Mouse (Mus musculus) lung, postnatal 0 days (tissue): ENCODE results near the gene Grin1. TPM values are rescaled to one million over a fixed set of nuclear protein-coding genes. Genes with fewer than 3 reads are reported as not detected.
A peak's percentile ranks its signal among the peaks of the same experiment; 100 is the strongest.

Experiments used
- ATAC-seq: fragments of 200-750 bp; cut with Nextera tagmentation; 2 replicates; pipeline ENCODE4 v1.8.0; 2017; ENCODE audit warnings: moderate library complexity
- DNase-seq: peaks from one replicate; pipeline ENCODE4 v3.0.0-alpha.2; 2016; ENCODE audit warnings: low spot score
- H3K27ac ChIP-seq: fragments of 300-500 bp; sonication (generic); 2 replicates; pipeline ENCODE4 v1.5.1; 2014; ENCODE audit warnings: antibody characterized with exemption, mild to moderate bottlenecking, low read length, mixed read lengths
- H3K27me3 ChIP-seq: fragments of 300-500 bp; sonication (generic); replicated peaks from 2 replicates; pipeline ENCODE4 v1.6.1; 2014; ENCODE audit warnings: low read length, mixed read lengths; ENCODE audit not compliant: insufficient read depth
- H3K36me3 ChIP-seq: fragments of 300-500 bp; sonication (generic); 2 replicates; pipeline ENCODE4 v1.6.1; 2014; ENCODE audit warnings: low read length, mixed read lengths; ENCODE audit not compliant: insufficient read depth
- H3K4me1 ChIP-seq: fragments of 300-500 bp; sonication (generic); 2 replicates; pipeline ENCODE4 v1.6.1; 2014; ENCODE audit warnings: antibody characterized with exemption, low read depth, low read length, mixed read lengths; ENCODE audit not compliant: insufficient read depth
- H3K4me2 ChIP-seq: fragments of 300-500 bp; sonication (generic); replicated peaks from 2 replicates; pipeline ENCODE4 v1.6.1; 2014; ENCODE audit warnings: low read depth, mild to moderate bottlenecking, low read length, moderate library complexity, mixed read lengths
- H3K4me3 ChIP-seq: fragments of 300-500 bp; sonication (generic); 2 replicates; pipeline ENCODE4 v1.5.1; 2014; ENCODE audit warnings: low read depth, low read length
- H3K9ac ChIP-seq: fragments of 300-500 bp; sonication (generic); replicated peaks from 2 replicates; pipeline ENCODE4 v1.6.1; 2014; ENCODE audit warnings: low read depth, mild to moderate bottlenecking
- H3K9me3 ChIP-seq: fragments of 300-500 bp; sonication (generic); 2 replicates; pipeline ENCODE4 v1.6.1; 2016; ENCODE audit warnings: low read length, mixed read lengths
- CTCF ChIP-seq: IDR thresholded peaks from 2 replicates; pipeline ENCODE4 v1.5.1; 2016; ENCODE audit warnings: antibody characterized with exemption, mild to moderate bottlenecking
- EP300 ChIP-seq: IDR thresholded peaks from 2 replicates; pipeline ENCODE4 v1.6.1; 2016; ENCODE audit warnings: antibody characterized with exemption, mild to moderate bottlenecking, control low read depth
- WGBS: fragments of 180-500 bp; shearing (Covaris S2); extraction: QIAGEN DNeasy Blood & Tissue Kit; methylation state at CpG from one replicate; pipeline ENCODE4 v1.1.7; 2014; 5-methylcytosine and 5-hydroxymethylcytosine counted together
- polyA plus RNA-seq: library from polyadenylated mRNA; unstranded; fragments of >200 nt; fragmentation: Nextera tagmentation; extraction: Ambion mirVana; gene quantifications from 2 replicates; pipeline ENCODE4 v1.2.1, GENCODE M21; 2015

Gene Grin1
- polyA plus RNA-seq, 1 experiment from 2014 or later: 0.36 TPM

DNA sequence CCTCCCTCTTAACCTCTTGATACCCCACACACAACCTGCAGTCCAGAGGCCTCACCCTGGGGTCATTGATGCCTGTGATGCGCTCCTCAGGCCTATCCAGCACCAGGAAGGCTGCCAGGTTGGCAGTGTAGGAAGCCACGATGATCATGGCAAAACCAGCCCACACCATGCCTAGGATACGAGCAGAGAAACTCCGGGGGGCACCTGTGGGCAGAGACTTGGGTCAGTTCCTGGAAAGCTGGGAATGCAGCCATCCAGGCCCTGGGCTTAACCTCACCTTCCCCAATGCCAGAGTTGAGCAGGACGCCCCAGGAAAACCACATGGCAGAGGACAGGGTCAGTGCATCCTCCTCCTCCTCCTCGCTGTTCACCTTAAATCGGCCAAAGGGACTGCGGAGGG lies 21.9 kb downstream of the Grin1 start:
- H3K4me3 ChIP-seq: no peak overlapping the region
- peaks cover 6% of the 10 kb centered on the region; the same call in 1 of the 2 replicates for H3K27me3 ChIP-seq
- no peaks in the 10 kb centered on the region for H3K36me3 ChIP-seq
- ATAC-seq: no peak
- no peak overlapping the region for H3K9ac ChIP-seq
- 78% methylated on average over 8 of the region's 8 CpGs for WGBS
- DNase-seq: no peak
- no peak overlapping the region for H3K4me2 ChIP-seq
- TF ChIP-seq CTCF: no peak
- no peak for TF ChIP-seq EP300
- peaks cover 5% of the 10 kb centered on the region for H3K4me1 ChIP-seq
- H3K9me3 ChIP-seq: no peaks in the 10 kb centered on the region
- H3K27ac ChIP-seq: no peak overlapping the region

DNA sequence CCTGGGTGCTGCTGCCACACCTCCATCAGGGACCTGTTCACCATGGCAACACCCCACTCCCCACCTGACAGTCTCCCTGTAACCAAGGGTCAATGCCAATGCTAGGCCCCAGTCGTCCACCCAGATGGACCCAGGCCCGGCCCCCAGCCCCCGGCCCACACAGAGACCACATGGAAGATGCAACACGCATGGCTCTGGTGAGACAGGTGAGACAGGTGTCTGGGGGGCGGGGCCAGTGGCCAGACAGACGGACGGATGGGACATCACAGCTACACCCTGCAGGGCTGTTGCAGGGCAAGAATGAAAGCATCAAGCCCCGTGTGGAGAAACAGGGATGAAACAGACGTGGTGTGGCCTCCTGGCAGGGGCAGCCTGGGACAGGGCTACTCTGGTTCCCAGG lies 25.3 kb downstream of the Grin1 start:
- H3K27ac ChIP-seq: no peak overlapping the region
- H3K4me1 ChIP-seq: peaks cover 10% of the 10 kb centered on the region
- 67% methylated on average over 9 of the region's 9 CpGs for WGBS
- no peaks in the 10 kb centered on the region for H3K36me3 ChIP-seq
- no peak overlapping the region for H3K4me2 ChIP-seq
- DNase-seq: no peak
- no peak overlapping the region for H3K9ac ChIP-seq
- H3K27me3 ChIP-seq: peaks cover 39% of the 10 kb centered on the region
- no peak overlapping the region for H3K4me3 ChIP-seq
- ATAC-seq: no peak
- TF ChIP-seq EP300 (no peak), CTCF (no peak)
- H3K9me3 ChIP-seq: no peaks in the 10 kb centered on the region

DNA sequence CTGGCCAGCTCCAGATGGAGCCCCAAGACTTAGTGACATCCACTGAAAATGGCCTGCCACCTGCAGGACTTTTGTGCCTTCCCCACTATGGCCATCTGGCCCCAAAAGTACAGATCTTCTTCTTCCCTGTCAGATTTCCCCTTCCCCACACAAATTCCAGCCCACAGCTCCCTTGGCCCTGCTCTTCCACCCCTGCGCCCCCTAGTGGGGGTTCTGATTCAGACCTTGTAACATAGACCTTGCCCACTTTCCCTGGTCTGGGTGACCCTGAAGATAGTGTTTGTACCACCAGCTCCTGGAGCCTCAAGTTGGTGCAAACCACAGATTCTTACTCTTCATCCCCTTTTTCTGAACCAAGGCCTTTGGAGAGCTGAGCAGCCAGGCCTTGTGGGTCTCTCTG lies 26.1 kb downstream of the Grin1 start:
- Histone ChIP-seq H3K4me1 (peaks cover 10% of the 10 kb centered on the region), H3K4me3 (no peak overlapping the region; the same call in 1 of the 2 replicates), H3K9ac (no peak overlapping the region), H3K27ac (no peak overlapping the region), H3K9me3 (no peaks in the 10 kb centered on the region), H3K4me2 (peak overlapping the region; percentile 62), H3K27me3 (peaks cover 40% of the 10 kb centered on the region), H3K36me3 (no peaks in the 10 kb centered on the region)
- peak; percentile 55 for ATAC-seq
- peak; percentile 93 for TF ChIP-seq CTCF
- TF ChIP-seq EP300: no peak
- DNase-seq: peak; percentile 78
- WGBS: 0% methylated on average over 1 of the region's 1 CpGs

DNA sequence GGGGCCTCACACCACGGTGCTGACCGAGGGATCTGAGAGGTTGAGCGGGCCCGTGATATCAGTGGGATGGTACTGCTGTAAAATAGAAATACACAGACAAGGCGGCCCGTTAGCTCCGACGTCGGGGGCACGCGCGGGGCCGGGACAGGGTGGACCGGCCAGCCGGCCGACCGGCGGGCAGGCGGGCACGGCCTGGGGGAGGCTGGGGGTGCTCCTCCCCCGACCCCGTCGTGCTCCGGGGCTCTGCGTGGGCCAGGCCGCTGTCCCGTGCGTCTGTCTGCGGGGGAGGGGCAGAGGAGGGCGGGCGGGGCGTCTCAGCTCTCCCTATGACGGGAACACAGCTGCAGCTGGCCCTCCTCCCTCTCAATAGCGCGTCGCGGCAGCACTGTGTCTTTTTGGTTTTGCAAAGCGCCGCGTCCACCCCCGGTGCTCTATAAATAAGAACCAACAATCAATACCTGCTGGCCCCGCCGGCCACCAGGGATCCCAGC lies 26.9 kb downstream of the Grin1 start:
- ATAC-seq: peak; percentile 43
- DNase-seq: peak; percentile 57
- H3K4me2 ChIP-seq: peak overlapping the region; percentile 62
- no peak overlapping the region for H3K27ac ChIP-seq
- no peaks in the 10 kb centered on the region for H3K9me3 ChIP-seq
- peaks cover 40% of the 10 kb centered on the region for H3K27me3 ChIP-seq
- 1% methylated on average over 31 of the region's 43 CpGs for WGBS
- no peak overlapping the region for H3K9ac ChIP-seq
- no peaks in the 10 kb centered on the region for H3K36me3 ChIP-seq
- peaks cover 14% of the 10 kb centered on the region for H3K4me1 ChIP-seq
- TF ChIP-seq CTCF (no peak), EP300 (no peak)
- peak overlapping the region; percentile 38 for H3K4me3 ChIP-seq

DNA sequence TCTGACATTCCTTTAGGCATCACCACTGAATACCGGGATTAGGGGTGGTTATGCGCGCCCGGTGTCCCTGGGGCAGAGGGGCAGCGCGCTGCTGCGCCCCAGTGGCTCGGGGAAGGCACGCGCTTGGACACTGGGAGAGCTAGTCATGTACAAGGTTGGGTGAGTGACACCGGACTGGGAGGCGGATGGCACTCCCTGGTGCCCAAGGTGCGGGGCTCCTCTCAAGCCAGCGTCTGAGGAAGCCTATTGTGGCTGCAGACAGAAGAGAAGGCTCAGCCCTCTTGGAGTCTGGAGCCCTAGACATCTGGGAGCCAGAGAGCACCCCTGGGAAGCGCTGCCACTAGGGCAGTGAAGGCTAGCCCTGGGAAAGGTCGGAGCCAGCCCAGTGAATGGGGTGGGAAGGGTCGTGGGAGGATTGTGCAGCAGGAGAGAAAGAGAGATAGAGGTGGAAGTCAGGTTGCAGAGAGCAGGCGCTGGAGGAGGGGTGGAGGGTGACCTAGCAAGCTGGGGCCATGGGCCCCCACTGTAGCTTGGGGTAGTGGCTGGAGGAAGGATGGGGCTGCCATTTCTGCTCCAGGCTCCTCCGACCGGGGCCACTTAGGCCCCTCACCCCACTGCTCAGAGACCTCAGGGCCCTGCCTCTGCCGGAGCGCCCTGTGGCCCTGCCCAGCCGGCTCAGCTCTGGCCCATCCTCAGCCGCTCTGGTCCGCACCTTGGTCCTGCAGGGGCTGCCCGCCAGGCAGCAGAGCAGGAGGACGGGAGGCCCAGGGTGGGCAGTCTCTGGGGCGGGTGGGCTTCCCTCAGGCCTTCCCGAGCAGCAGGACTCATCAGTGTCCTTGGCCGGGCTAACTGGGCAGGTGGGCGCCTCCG lies 27.6 kb downstream of the Grin1 start:
- Histone ChIP-seq H3K36me3 (no peaks in the 10 kb centered on the region), H3K9ac (no peak overlapping the region), H3K4me1 (peaks cover 19% of the 10 kb centered on the region), H3K27me3 (peaks cover 40% of the 10 kb centered on the region), H3K27ac (no peak overlapping the region), H3K9me3 (no peaks in the 10 kb centered on the region), H3K4me3 (peak overlapping the region; percentile 38), H3K4me2 (peak overlapping the region; percentile 62)
- ATAC-seq: no peak
- TF ChIP-seq CTCF (no peak), EP300 (no peak)
- WGBS: 10% methylated on average over 28 of the region's 32 CpGs
- DNase-seq: no peak

DNA sequence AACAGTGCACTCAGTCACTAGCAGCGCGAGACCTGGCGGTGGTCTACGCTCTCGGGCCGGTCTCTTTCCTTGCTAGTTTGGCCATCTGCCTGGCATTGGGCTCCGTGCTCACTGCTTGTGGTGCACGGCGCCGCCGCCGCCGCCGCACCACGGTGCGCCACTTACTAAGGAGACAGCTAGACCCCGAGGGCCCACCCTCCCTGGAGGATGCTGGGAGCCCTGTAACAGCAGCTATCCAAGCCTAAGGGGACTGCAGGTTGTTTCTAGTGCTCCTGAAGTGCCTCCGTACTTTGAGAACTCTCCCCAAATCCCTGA lies 28.2 kb downstream of the Grin1 start:
- 8% methylated on average over 17 of the region's 18 CpGs for WGBS
- Histone ChIP-seq H3K27me3 (peaks cover 40% of the 10 kb centered on the region), H3K27ac (no peak overlapping the region), H3K4me2 (peak overlapping the region; percentile 50), H3K4me3 (peak overlapping the region; percentile 21), H3K4me1 (peaks cover 25% of the 10 kb centered on the region), H3K9me3 (no peaks in the 10 kb centered on the region), H3K9ac (no peak overlapping the region), H3K36me3 (no peaks in the 10 kb centered on the region)
- no peak for TF ChIP-seq CTCF
- no peak for TF ChIP-seq EP300
- ATAC-seq (no peak), DNase-seq (no peak)
